Mouse (Mus musculus) E14TG2a.4 (cell line): ENCODE measurements at regions not wholly inside any gene's neighbourhood (a gene's known extent, or its start where the extent isn't known, plus 50 kb on each side); places are given as distances from the start of the nearest gene placed in this dataset.

ENCODE experiments used
- H3K27me3 ChIP-seq: 2 replicates; pipeline ENCODE4 v1.6.1; 2014; ENCODE audit warnings: low read length, control low read depth; ENCODE audit not compliant: insufficient read depth
- H3K36me3 ChIP-seq: 2 replicates; pipeline ENCODE4 v1.6.1; 2014; ENCODE audit warnings: low read length, control low read depth; ENCODE audit not compliant: insufficient read depth
- H3K4me1 ChIP-seq: replicated peaks from 2 replicates; pipeline ENCODE4 v1.6.1; 2014; ENCODE audit warnings: low read depth, low read length, control low read depth
- H3K4me3 ChIP-seq: replicated peaks from 2 replicates; pipeline ENCODE4 v1.5.1; 2014; ENCODE audit warnings: mild to moderate bottlenecking, low read length
- H3K9me3 ChIP-seq: 2 replicates; pipeline ENCODE4 v1.6.1; 2014; ENCODE audit warnings: low read length, control low read depth
- CTCF ChIP-seq: conservative IDR thresholded peaks from 2 replicates; pipeline ENCODE4 v1.5.1; 2014; ENCODE audit warnings: low read length
- NANOG ChIP-seq: IDR thresholded peaks from 2 replicates; pipeline ENCODE4 v1.6.1; 2014; ENCODE audit warnings: borderline replicate concordance, low read length, mixed read lengths
- POU5F1 ChIP-seq: IDR thresholded peaks from 2 replicates; pipeline ENCODE4 v1.6.1; 2014; ENCODE audit warnings: low read length, borderline replicate concordance

- H3K4me3 ChIP-seq, result no peak overlapping the region
- H3K36me3 ChIP-seq, result no peaks in the 10 kb centered on the region
- H3K9me3 ChIP-seq, result no peaks in the 10 kb centered on the region
- no peak for TF ChIP-seq NANOG
- TF ChIP-seq CTCF, result no peak
- no peak for TF ChIP-seq POU5F1
- no peaks in the 10 kb centered on the region for H3K4me1 ChIP-seq
- no peaks in the 10 kb centered on the region for H3K27me3 ChIP-seq
Observed at GRCm38 (mm10) chr17:51525219-51525618, 307.9 kb downstream of the Satb1 start.

GRCm38 (mm10) chr17:51511917-51512316, 321.2 kb downstream of the Satb1 start:
- Histone ChIP-seq H3K36me3 (no peaks in the 10 kb centered on the region), H3K4me1 (no peaks in the 10 kb centered on the region), H3K27me3 (no peaks in the 10 kb centered on the region), H3K4me3 (no peak overlapping the region), H3K9me3 (no peaks in the 10 kb centered on the region)
- no peak for TF ChIP-seq POU5F1
- no peak for TF ChIP-seq NANOG

- Histone ChIP-seq H3K4me3 (no peak overlapping the region), H3K36me3 (no peaks in the 10 kb centered on the region), H3K9me3 (no peaks in the 10 kb centered on the region), H3K4me1 (no peaks in the 10 kb centered on the region), H3K27me3 (no peaks in the 10 kb centered on the region)
- TF ChIP-seq POU5F1, result no peak
- no peak for TF ChIP-seq CTCF
- no peak for TF ChIP-seq NANOG
Observed at GRCm38 (mm10) chr17:51500751-51501150, 321.6 kb upstream of the Tbc1d5 start.

GRCm38 (mm10) chr17:51499541-51499940, 320.4 kb upstream of the Tbc1d5 start:
- H3K4me3 ChIP-seq, result no peak overlapping the region

DNA sequence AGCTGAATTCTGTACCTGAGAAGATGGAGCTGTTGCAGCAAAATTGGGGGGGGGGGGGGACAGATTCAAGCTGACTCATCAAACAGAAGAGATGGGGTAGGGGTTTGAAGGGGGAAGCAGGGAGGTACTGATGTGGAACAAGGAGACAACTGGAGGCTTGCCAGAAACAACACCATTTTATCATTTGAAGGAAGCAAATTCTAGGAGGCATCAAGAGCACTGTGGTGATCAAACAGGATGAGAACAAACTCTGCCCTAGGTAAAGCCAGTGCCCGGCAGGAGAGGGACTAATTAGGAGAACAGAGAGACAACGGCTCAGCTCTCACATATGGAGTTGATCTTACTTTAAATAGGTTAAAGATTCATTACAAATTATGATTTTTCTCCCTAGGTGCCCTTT, 315.9 kb upstream of the Tbc1d5 start:
- Histone ChIP-seq H3K27me3 (no peaks in the 10 kb centered on the region), H3K4me3 (no peak overlapping the region), H3K9me3 (no peaks in the 10 kb centered on the region), H3K4me1 (no peaks in the 10 kb centered on the region), H3K36me3 (no peaks in the 10 kb centered on the region)
- TF ChIP-seq NANOG (no peak), CTCF (no peak), POU5F1 (no peak)

More at GRCm38 (mm10) chr17:51499541-51499940, 320.4 kb upstream of the Tbc1d5 start:
- no peaks in the 10 kb centered on the region for H3K36me3 ChIP-seq
- no peak for TF ChIP-seq CTCF
- TF ChIP-seq POU5F1, result no peak
- no peaks in the 10 kb centered on the region for H3K27me3 ChIP-seq
- no peaks in the 10 kb centered on the region for H3K9me3 ChIP-seq
- no peaks in the 10 kb centered on the region for H3K4me1 ChIP-seq

- H3K27me3 ChIP-seq, result no peaks in the 10 kb centered on the region
- no peaks in the 10 kb centered on the region for H3K4me1 ChIP-seq
- H3K4me3 ChIP-seq, result no peak overlapping the region
- no peaks in the 10 kb centered on the region for H3K36me3 ChIP-seq
- H3K9me3 ChIP-seq, result peaks cover 11% of the 10 kb centered on the region
- TF ChIP-seq POU5F1 (no peak), CTCF (no peak), NANOG (no peak)
Observed at GRCm38 (mm10) chr17:51489386-51489785, 310.2 kb upstream of the Tbc1d5 start.

- Histone ChIP-seq H3K4me1 (no peaks in the 10 kb centered on the region), H3K27me3 (no peaks in the 10 kb centered on the region), H3K4me3 (no peak overlapping the region), H3K36me3 (no peaks in the 10 kb centered on the region), H3K9me3 (peaks cover 11% of the 10 kb centered on the region)
- no peak for TF ChIP-seq NANOG
- no peak for TF ChIP-seq POU5F1
- no peak for TF ChIP-seq CTCF
Observed at GRCm38 (mm10) chr17:51487918-51488445, 308.8 kb upstream of the Tbc1d5 start.

DNA sequence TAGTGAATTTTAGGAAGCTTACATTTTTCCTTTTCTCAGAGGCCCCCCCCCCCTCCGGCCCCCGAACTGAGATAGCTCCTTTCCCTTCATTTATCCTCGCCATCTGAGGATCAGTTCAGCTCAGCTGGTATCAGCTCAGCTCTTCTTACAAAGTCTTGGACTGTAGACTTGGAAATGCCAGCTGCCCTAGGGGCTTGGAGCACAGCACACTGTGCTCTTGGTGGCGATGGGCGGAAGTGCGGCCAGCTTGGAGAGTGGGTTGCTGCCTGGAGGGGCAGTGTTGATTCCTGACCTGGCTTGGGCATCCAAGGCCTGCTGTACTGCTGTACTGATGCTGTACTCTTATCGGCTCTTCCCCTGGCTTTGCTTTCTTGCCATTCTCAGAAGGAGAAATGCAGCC, 298.7 kb upstream of the Tbc1d5 start:
- peaks cover 9% of the 10 kb centered on the region for H3K9me3 ChIP-seq
- H3K4me3 ChIP-seq, result no peak overlapping the region
- H3K27me3 ChIP-seq, result no peaks in the 10 kb centered on the region
- no peak for TF ChIP-seq NANOG
- TF ChIP-seq CTCF, result peak; percentile 10; the same call in 1 of the 2 replicates
- no peaks in the 10 kb centered on the region for H3K4me1 ChIP-seq
- no peaks in the 10 kb centered on the region for H3K36me3 ChIP-seq

DNA sequence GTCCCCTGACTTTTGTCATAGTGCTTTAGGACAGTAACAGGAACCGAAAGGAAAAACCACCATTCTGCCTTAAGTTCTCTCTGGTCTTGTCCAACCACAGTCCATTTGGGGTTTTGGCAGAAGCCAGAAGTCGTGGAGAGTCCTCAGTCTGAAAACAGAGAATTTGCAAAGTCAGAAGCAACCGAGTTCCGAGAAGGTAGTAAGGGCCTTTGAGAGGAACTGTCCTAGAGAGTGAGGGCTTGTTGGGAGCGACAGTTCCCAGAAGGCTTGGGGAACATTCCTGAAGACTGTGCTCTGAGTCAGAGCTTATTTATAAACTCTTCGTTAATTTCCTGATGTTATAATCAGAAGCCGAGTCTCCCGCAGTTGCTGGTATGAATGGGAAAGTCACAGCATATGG, 298.3 kb upstream of the Tbc1d5 start:
- Histone ChIP-seq H3K9me3 (peaks cover 9% of the 10 kb centered on the region), H3K4me1 (no peaks in the 10 kb centered on the region), H3K4me3 (no peak overlapping the region), H3K27me3 (no peaks in the 10 kb centered on the region), H3K36me3 (no peaks in the 10 kb centered on the region)
- TF ChIP-seq NANOG, result no peak
- no peak for TF ChIP-seq CTCF
- no peak for TF ChIP-seq POU5F1
